Mouse (Mus musculus) urinary bladder, adult 18-20 months (tissue): ENCODE measurements at regions not wholly inside any gene's neighbourhood (a gene's known extent, or its start where the extent isn't known, plus 50 kb on each side); places are given as distances from the start of the nearest gene placed in this dataset.
A peak's percentile ranks its signal among the peaks of the same experiment; 100 is the strongest.

Experiments used
- DNase-seq, 2 experiments: peaks; one replicate each; pipeline ENCODE4 v3.0.0; 2022; ENCODE audit warnings: low spot score in 2 of 2, mixed read lengths in 2 of 2

DNA sequence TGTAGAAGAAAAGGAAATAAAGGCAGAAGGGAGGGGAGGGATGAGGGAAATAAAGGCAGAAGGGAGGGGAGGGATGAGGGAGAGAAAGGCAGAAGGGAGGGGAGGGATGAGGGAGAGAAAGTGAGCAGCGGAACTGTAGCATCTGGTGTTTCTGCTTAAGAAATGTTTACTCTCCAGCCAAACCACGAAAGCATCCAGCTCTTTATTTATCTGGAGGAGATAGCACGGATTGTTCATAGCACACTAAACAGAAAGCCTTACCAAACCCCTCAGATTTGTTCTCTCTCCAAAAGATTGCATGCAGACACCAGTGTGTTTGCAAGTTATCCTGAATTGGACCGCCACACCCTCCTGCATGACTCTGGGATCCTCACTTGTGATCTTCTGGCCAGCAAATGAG, 168.4 kb upstream of the Cxcl12 start:
- peak in 1 of 2 experiments; percentile 21 for DNase-seq

DNA sequence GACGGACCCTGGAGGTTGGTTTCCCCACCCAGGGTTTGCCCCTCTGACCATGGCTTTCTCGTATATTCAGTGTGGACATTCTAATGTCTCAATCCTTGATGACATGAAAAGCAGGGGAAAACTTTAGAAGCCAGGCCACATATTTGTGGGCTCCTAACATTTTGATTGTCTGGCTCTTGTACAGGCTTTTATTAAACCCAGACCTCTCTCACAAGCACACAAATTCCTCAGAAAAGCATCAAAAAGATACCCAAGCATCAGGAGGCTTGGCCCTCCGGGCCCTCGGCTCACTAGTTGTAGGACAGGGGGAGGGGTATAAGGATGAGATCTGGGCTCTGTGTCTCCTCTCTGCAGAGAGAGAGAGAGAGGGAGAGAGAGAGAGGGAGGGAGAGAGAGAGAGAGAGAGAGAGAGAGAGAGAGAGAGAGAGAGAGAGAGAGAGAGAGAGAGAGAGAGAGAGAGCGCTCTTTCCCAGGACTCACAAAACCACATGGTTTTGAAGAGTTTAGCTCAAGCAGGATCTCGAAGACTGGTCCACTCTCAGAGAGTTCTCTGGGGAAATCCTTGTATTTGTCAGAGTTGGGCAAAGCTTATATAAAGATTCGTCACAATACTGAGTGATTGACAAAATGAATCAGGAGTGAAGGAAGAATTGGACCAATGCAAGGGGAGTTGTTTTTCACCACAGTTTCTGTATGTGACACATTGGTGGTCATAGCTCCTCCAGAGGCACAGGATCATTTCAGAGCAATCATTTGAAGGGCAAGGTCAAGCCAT, 167.2 kb upstream of the Cxcl12 start:
- DNase-seq: no peak

DNA sequence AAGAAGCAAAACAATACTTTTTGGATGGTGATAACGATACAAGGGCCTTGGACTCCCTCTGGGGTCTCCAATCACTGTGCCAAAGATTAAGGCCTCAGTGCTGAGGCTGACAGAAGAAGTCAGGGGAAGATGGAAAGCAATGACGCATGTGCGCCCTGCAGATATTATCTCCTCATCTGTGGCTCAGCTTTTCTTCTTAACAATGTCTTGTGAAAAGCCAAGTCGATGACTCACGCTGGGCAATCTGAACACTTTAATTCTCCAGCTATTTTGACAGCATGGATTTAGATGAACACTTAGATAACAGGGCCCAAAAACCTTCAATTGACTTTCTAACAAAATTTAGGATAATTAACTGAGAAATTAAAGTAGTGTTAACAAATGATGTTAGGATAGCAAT, 155.7 kb upstream of the Cxcl12 start:
- DNase-seq: no peak

DNA sequence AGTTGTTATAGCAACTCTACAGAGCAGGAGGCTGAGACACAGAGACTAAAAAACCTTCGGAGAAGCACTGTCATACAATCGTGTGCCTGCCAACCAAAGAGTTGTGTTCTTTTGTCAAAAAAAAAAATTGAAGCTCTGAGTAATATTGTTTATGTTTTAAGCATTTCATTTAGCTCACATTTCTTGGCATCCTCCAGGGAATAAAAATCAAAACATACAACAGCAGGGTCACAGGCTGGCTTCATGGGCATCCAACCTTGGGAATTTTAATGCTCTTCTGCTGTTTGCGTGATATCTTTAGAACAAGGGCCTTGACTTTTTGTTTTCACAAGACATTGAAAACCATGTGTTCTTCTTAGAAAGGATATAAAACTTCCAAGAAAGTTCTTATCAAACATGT, 152.9 kb upstream of the Cxcl12 start:
- no peak for DNase-seq

DNA sequence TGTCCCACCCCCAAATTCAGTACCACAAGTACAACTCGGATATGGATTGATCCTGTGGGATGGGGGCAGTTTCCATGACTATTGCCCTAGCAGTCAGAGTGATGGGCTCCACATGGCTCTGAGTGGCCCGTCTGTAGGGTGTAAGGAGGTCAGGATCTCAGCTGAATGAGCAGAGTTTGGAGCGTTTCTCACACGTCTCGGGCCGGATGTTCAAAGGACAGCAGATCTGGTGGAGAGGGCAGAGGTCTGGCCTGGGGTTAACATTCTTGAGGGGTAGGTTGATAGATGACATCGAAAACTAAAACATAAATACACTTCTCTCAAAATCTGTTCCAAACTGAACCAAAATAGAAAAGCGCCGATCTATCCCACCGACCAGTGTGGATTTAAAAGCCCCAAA, 146.5 kb upstream of the Cxcl12 start:
- DNase-seq: no peak

DNA sequence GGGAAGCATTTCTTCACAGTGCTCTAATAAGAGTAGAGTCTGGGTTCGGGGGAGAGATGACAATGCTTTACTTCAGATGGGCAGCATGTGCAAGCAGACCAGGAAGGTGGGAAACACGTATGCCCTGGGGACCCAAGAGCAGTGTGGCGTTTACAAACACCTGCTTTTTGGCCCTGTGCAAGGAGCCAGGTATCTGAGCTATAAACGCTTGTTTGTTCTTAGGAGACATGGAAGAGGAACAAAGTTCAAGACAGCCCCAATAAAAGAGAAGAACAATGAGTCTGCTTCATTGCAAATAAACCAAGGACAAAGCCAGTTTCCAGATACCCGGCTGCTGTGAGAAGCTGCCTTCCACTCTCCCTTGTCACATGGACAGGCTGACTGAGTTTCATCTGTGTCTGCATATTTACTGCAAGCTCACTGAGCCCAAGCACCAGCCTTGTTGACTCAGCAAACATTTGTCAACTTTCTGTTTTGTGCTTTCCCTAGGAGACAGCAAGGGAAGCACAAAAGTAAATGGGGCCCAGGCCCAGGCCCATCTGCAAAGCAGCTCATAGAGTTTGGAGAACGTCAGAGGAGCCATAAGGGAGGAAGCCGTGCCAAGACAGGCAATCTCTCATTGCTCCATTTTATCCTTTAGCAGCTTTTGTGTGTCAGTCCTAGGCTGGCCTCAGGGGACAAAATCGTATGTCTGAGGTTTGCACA, 136.1 kb upstream of the Cxcl12 start:
- DNase-seq: no peak

DNA sequence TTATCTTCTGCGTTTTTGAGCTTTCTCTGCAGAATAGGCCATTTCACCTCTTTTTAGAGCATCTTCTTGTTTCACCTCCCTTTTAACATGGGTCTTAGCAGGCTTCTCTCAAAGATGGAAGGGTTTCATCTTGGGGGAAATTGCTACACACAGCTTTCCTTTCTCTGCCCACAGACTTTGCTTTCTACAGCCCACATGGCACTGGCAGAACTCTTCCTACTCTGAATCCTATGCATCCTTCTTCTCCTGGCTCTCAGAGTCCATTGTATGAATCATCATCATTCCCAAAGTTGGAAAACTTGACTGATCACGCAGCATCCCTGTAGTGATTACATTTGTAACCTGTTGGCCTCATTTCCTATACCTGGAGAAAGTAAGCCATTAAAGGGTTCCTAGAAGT, 124.6 kb upstream of the Cxcl12 start:
- no peak for DNase-seq

DNA sequence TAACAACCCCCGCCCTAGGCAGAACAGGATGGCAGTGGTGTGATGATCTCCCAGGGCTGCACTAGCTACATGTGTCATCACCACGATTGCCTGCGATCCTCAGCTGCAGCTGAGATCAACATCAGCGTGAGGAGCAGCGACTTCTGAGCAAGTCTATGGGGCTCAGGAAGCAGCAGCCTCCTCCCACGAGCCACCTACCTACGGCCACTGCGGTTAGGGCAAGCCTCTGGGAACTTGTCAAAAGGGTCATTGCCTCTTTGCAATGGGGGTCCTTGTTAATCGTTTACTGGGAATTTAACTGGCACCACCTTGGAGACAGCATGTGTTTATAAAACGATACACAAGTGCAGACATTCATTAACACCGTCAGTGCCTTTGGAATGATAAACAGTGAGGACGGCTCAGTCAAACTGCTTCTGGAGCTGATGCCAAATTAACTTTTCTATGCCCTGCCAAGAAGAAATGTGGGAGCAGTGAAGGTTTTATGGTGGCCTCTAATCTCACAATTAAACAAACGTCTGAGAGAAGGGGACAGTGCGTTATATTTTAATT, 118.8 kb upstream of the Cxcl12 start:
- DNase-seq: no peak

DNA sequence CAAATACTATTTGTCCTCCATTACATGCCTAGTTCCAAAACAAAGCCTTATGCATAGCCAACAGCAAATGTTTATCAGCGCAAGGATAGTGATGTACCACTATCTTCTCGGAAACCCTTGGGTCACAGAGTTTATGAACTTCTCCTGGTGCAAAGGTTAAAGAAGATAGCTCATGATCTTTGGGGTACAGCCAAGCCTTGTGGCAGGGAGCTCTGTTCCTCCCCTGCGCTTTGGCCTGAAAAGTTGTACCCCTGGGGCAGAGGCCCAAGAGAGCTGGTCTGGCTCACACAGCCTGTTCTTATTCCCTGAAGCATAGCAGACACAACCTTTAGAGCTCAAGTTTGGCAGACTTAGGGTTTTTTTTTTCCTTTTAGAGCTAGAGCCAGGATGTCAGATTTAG, 107.6 kb upstream of the Cxcl12 start:
- DNase-seq: no peak

DNA sequence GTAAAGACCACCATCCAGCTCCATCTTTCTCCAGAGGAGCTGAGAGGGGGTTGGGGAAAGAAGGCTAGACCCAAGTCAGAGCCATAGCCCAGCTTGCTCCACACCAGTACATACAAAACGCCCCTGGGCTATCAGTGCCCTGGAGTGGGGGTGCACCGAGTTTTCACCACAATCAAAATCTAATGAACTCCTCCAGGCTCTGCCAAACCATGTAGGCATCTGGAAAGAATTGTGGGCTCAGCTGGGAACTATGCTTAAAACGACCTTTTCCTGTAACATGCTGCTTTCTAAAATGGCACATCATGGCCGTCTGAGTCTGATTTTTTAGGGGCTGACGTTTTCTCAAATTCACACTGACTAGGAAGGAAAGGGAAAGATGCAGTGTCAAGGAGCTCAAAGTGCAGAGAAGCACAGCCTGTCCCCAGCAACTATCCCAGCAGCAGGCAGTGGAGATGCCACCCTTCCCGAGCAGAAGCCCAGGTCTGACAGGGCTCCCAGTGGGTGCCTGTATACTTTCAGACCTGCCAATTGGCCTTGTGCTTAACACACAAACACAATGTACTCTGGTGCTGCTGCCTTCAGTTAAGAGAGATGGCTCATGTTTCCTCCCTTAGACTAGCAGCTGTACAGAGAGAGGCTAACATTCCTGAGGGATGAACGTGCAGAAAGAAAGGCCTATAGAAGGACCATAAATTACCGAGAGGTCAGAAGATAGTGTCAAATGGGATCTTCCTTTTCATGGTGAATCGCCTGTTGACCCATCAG, 100.6 kb upstream of the Cxcl12 start:
- no peak for DNase-seq

DNA sequence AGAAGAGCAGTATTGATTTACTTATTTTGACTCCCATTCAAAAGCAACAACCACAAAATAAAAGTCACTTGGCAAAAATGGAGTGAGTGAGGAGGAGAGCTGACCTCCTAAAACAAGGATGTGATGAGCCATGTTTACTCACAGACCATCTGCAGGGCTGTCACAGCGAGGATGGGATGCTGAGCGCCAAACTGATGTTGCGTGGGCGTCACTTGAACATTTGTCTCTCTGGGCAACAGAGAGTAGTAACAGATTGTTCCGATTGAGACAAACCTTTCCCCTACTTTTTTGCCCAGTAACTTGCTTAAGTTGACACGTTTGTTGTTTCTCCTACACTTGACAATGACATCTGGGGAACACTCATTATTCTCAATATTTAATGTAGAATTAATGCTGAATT, 97.0 kb upstream of the Cxcl12 start:
- peak in 1 of 2 experiments; percentile 29 for DNase-seq

DNA sequence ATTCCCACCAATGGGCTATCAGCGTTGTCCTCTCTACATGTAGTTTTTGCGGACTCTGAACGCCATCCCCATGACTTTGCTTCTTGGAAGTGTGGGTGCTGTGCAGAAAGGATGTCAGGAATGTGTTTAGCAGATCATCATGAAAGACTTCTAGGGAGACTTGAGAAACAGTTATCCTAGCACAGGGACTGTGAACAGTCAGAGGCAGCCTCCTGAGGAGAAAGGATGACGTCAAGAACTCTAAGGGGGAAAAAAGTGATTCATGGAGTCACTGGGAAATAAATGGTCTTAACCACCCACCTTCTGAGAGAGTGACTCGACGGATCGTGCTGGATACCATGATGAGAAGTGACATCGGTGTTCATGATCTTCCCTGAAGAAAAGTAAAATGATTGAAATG, 96.5 kb upstream of the Cxcl12 start:
- DNase-seq: no peak

DNA sequence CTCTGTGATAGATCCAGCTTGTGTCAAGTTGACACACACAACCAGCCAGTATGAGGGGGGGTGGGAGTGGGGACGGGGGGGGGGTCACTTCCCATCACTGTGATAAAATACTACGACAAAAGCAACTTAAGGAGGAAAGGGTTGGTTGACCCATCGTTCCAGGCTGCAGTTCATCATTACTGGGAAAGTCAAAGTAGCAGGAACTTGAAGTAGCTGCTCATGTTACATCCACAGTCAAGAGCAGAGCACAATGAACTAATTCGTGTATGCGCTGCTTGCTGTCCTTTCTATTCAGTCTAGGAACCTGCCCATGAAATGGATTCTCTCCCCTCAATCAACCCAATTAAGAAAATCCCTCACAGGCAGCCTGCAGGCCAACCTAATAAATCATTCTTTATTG, 88.8 kb upstream of the Cxcl12 start:
- no peak for DNase-seq

DNA sequence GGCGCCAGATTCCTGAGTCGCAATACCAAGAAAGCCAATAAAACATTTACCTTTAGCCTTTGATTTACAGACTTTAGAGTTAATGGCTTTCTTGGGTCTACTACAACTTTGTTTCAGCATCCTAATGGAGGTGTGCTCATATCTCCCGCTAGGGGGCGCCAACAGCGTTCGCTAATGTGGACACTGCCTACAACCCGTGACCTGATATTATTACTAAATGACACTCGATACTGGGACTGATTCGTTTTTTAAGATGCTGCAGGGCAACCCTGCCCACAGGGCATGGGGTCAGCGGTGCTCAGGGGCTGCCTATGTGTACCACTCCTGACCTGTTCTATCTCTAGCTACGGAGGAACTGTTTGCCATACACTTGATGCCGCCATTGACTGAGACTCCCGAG, 87.4 kb upstream of the Cxcl12 start:
- DNase-seq: no peak

DNA sequence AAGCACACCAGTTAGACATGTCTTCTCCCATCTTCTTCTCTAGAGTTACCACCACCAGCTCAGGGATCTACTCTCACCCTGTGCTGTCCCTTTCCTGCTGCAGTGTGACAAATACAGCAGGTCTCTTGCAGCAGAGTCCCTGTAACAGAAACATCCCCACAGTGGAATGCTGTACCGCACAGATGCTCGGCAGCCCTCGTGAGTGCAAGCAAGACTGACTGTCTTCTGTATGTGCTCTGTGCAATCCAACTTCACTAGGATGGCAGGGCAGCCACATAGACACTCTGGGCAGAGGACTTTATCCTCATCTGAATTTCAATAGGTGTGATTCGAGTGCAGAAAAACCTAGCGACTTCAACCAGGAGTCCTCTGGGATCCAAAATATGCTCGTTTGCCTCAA, 84.1 kb upstream of the Cxcl12 start:
- no peak for DNase-seq

DNA sequence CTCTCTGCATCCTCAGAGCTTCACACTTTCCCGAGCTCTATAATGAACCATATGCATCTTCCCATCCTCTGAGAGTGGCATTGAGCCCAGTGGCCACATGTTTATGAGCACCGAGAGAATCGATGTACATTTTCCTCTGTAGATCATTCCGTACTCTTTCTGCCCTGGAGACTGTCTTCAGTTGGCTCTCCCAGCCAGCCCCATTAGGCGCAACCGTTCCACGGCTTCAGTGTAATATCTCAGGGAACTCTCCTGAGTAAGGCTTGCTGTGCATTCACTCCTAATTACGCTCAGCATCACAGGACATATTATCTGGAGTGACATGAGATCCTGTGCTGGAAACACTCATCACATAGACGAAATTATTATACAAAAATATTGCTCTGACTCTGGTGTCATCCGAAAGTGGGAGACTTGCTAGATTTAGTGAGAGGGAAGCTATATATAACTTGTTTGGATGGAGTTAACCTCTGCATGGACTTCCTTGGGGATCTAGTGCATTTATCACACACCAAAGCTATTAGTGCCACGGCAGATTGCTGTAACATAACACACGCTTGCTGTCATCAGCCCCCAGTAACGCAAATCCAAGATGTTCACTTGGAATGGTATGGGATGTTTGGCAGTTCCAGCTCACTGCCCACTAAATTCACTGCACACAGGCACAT, 83.4 kb upstream of the Cxcl12 start:
- DNase-seq: no peak

DNA sequence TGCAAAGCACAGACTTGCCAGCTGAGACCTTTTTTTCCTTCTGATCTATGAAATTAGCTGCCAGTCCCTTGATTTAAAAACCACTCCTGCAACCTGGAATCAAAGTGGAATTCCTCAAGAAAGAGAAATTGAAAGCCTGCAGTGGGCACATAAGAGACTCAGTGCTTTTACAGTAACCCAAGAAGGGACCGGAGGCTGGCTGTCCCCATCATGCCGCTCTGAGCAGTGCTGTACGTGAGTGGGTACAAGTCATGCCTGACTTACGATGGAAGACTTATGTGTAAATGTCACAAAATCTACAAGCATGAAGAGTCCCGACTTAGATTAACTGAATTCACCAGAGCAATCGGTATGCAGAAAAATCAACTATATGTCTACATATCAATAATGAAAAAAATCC, 73.6 kb upstream of the Cxcl12 start:
- no peak for DNase-seq

DNA sequence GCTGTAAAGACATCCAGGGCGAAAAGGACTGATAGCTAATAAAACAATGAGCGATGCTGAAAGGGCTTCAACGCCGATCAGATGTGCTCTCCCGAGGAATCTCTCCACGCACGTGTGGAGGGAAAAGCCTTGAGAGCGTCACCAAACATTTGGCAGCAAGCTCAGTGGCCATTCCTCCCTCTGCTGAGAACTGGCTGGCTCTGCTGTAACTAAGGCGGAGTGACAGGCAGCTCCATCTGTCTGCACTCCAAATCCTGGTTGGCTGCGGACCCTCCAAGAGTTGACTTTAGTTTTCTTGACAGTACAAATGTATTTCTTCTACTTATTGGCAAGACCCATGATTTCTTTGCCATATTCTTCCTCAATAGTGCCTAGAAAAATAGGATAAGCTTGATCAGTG, 68.5 kb upstream of the Cxcl12 start:
- no peak for DNase-seq

DNA sequence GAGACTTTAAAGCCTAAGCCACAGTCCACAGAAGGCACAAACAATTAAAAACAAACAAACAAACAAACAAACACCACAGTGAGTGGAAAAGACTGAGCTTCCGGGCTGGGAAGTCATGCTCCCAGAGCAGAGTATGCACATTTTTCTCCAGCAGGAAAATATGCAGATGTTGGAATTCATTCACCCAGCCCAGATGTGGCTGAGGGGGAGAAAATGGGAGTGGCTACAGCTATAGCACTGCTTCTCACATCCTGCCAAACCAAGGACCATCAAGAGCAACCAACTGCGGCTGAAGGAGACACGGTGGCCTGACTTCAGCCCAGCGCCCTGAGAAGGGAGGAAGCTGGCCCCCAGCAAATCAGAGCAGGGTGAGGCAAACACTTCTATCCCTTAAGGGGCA, 65.6 kb upstream of the Cxcl12 start:
- no peak for DNase-seq

DNA sequence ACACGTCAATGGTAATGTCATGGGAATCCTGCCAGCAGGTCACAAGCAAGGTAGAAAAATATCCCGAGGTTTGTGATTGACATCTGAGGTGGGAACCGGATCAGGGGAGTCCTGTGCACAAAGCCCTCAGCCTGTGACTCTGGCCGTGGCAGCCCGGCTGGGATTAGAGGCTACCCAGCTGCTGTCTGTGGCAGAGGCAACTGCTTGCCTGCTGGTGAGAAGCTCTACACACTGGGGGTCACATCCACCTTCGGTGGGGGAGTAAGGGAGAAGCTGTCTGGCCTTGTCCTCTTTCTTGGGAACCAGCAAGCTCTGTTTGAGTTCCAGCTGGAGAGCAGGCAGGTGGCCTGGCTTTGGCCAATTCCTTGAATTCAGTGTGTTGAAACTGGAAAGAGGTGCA, 64.3 kb upstream of the Cxcl12 start:
- no peak for DNase-seq

DNA sequence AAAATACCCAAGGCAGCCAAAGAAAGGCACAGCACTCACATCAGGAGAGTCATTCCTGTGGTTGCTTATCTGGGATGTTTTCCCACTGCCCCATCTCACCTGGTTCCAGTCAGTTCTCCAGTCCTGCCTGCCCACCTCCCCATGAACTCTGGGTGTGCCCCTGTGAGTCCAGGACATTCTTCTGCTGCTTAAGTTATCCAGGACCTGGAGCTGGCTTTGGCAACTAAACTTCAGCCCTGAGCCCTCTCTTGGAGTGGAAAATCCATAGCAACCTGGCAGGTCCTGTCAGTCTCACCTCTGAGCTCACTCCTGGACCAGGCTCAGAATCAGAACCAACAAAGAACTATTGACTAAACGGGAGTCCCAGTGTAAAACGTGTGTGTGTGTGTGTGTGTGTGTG, 63.9 kb upstream of the Cxcl12 start:
- no peak for DNase-seq

DNA sequence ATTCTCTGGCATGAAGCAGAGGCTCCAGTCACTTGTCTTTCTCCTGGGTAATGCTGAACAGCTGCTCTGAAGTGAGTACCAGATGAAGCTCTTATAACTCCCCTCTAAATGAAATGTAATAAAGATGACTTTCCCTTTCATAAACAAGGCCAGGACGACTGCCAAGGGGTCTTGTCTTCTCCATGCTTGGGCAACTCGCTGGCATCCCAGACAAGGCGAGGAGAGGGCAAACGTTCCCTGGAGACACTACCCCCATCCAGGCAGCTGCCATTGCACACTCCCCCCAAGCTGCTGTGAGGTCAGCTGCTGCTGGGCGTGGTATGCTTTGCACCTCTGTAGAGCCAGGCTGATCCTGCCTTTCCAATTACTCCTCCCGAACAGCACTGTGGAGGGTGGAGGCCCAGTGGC, 63.1 kb upstream of the Cxcl12 start:
- peak; percentile 3 for DNase-seq
